Mouse (Mus musculus) frontal cortex, postnatal 14 days (tissue): Measurements from ENCODE around the gene Fgfrl1.

Experiments
- DNase-seq, 2 experiments: peaks; one replicate each; pipeline ENCODE4 v3.0.0; 2022; ENCODE audit warnings: low spot score in 2 of 2

Fgfrl1 gene

DNA sequence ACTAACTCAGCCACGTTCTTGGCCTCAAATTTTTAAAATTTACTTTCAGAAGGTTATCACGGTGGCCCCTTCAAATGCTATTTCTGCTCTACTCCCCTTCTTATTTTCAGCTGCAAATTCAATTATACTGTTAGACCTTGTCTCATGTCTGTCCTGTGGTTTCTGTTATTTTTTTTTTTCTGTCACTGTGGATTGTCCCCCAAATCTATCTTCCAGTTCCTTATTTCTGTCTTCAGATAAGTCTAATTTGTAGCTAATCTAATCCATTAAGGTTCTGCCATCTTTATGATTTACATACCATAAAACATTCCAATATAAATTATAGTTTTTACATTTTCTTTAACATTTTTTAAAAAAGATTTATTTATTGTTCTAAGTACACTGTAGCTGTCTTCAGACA is 24.8 kb upstream of the Fgfrl1 start:
- no peak for DNase-seq

DNA sequence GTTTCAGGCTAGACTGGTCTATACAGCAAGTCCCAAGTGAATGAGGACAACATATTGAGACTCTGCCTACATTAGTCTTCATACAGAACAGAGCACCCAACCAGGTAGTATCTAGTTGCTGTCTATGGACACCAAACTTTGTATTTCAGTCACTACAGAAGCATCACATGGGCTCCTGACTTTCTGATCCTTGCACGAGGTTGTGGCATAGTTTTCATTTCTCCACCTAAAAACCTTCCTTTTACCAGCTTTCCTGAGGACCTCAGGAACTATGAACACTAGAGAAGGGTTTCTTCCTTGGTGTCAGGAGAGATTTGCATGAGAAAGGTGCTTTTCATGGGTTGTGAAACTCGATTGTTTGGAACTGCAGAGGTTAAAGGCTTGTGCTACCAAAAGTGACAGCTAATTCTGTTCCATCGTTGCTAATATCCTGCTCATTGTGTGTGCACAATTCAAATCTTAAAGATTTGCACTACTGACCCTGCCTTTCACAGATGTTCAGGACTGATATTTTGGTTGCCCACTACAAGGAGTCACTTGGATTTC is 23.7 kb upstream of the Fgfrl1 start:
- no peak for DNase-seq

DNA sequence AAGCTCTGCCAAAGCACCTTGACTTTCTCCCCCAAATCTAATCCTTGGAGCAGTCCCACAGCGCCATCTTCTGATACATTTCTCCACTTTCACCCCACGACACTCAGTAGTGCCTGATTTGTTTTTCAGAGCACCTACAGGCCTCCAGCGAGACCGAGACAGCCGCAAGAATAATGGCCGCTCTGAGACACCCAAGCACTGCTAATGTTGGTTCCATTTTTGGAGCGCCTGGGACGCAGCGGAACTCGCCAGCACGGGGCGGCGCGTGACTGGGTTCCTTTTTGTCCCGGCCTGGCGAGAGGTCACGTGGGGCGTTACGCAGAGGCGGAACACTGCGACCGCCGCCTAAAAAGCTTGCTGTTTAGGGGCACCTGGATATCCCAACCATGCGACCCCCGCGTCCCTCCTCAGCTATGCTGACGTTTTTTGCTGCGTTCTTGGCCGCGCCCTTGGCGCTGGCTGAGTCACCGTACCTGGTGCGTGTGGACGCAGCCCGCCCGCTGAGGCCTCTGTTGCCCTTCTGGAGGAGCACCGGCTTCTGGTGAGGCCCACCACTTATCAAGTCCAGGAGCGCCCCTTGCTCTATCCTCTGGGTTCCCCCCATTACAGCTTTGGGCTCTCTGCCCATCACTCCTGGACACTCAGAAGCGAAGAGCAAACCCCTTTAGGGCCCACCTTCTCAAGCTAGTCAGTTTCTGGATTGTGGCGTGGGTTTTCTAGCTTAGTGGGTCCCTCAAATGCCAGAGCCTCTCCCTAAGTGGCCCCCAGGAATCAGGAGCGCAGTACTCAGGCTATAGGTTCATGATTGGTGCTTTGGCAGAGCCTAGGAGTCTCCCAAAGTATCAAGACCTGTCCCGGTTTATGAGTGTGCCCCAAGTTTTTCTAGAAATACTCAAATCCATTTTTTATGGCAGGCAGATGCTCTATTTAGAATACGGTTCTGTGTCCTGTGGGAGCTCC is 22.9 kb upstream of the Fgfrl1 start, which contains the start of gene Dgkq:
Dgkq (minus strand) TSS at position 696 of the 960 bp plus-strand sequence.
- DNase-seq: peak; percentile 81 to 82

DNA sequence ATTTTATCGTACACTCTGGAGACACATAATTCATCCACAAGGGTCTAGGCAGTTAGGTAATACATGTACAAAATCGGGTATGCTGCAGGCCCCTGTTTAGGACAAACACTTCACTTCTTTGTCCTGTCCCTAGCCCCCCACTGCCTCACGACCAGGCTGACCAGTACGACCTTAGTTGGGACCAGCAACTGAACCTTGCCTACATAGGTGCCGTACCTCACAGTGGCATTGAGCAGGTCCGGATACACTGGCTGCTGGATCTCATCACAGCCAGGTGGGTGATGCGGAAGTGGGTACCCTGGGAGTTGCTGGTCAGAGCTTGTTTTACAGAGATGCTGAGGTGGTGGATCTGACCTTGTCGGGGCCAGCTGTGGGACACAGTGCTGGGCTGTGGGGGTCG is 22.2 kb upstream of the Fgfrl1 start:
- DNase-seq: no peak

DNA sequence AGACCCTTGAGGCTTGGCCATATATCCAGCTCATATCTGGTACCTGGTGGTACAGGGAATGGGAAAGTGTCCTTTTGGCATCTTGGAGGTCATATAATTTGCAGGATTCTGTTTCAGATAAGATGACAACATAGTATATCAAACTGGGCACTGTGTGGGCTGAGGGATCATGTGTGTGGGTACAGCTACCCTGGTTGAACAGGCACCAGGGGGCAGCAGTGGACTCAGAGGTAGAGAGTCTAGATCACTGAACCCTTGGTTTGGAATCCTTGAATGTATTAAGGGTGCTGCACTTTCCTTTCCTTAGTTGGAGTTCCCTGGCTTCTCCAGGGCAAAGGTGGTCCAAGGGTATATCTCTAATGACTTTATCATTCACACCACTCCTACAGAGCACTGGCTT is 21.4 kb upstream of the Fgfrl1 start:
- DNase-seq: no peak

DNA sequence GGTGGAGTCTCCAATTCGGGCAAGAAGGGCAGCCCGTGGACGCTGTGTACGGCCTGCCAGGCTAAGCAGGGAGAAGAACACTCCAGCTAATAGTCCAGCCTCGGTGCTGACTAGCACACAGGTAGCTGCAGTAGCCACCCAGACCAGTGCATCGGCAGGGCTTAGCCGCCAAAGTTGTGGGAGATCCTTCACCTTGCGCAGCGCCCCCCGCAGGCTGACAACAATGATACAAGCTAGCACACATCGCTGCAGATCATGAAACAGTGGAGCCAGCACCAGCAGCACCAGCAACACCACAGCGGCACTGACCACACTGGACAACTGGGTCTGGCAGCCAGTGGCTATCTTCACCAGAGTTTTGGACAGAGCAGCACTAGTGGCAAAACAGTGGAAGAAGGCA is 20.4 kb upstream of the Fgfrl1 start:
- DNase-seq: no peak

DNA sequence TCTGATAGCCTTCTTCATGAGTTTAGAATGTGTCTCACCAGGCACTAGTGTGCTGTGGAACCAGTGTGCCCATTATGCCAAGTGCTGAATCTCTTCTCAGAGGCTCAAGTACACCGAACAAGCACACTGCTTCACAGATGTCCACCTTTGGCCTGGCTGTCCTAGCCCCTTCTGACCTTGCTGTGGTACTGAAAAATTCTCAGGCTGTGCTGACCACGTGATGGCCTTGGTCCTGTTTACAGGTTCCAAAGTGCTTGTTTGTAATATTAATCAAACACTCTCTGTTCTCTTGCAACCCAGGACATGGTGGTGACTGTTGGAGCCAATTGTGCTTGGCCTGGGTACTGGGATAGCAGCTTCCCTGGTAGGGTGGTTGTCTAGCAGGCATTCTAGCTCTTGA is 17.6 kb upstream of the Fgfrl1 start:
- DNase-seq: no peak

DNA sequence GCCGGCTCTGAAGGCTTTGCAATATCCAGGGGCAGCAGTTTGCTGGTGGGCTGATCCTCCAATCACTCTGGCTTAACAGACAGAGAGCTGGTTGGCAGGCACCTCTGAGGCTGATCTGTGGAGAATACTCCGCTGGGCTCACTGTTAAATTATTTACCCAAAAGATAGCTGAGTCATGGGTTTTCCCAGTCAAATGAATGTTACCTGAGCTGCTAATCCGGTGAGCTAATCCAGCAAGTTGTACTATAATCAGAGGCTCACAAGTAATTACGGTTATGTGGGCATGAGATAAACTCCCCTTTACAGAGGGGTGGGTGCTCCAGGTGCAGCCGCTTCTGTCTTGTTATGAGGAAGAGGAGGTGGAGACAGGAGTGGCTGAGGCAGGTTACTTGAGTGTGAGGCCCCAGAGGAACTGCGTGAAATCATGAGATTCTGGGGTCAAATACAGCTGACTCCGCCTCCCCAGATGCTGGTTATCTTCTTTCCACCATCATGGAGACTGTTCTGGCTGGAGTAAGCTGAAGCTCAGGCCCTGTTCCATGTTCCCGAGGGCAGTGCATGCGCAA is 16.8 kb upstream of the Fgfrl1 start, which contains the start of gene Slc26a1:
Slc26a1 (minus strand) TSS at position 319 of the 566 bp plus-strand sequence.
- no peak for DNase-seq

DNA sequence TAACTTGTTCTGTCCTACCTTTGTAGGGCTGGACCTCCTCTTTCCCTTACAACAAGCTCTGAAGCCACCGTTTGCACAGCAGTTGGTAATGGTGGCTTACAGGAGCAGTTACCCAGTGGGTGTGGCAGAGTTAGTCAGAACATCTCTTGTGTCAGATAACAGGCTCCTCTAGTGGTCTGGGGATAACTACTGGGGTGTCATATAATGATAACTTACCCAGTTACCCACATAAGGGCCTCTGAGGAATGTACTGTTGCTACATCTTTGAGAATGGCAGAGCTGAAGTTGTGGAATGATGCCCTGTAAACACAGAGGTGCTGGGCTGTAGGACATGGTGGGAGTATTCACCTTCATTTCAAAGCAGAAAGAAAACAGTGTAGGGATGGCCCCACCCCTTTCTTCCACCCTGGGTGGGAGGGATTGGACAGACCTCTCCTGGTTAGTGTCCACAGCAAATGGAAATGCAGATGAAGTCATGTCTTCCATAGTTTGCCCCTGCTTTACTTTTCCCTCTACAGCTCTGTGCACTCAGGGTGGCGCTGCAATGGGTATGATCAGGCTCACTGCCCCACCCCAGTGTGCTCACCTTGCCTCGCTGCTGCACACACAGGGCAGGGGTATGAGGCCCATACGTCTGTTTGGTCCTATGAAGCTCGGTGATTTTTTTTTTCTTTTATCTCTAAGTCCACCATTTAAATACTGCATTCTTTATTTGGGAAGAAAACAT is 15.2 kb upstream of the Fgfrl1 start:
- DNase-seq: peak in 1 of 2 experiments; percentile 31

DNA sequence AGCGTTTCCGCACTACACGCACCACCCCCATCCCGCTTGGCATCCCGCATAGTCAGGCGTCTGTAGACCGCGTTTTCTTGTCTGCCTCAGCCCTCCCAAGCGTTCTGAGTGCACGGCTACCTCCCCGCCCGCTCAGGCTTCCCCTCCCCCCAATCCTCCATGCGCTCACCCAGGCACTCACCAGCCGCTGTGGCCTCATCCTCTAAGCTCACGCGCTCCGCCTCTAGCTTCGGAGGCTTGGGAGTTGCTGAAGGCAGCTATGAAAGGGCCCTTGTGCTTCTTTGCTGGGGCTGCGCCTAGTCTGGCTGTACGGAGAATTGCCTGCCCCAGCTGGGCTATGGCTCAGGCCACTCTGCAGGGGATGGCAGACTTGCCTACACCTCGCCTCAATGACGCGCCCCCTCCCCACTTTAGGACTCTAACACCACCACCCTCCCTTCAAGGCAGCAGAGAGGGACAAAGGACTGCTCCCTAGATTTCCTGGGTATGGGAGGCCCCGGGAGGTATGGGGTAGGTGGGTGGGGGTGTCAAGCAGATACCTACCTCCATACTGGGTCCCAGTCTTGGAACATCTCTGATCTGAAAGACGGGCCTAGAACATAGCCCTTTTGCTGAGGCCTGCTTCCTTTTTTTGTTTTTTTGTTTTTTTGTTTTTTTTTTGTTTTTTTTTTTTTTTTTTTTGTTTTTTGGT is 14.4 kb upstream of the Fgfrl1 start:
- DNase-seq: peak; percentile 76 to 81

DNA sequence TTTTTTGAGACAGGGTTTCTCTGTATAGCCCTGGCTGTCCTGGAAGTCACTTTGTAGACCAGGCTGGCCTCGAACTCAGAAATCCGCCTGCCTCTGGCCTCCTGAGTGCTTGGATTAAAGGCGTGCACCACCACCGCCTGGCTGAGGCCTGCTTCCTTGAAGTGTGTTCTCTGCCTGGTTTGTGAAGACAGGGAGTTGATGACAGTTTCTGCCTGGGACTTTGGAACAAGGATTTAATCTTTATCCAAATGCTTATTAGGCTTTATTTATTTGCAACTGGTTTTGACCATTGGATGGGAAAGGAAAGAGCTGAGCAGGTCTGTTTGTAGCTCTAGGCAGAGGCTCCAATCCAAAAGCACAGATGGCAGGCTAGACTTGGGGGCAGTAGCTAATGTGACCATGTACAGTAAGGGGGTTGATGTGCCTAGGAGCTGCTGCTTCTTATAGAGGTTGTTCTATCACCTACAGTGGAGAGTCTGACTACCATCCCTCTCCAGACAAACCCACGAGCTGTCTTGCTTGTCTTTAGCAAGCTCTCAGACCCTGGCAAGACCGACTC is 13.8 kb upstream of the Fgfrl1 start:
- DNase-seq: no peak

DNA sequence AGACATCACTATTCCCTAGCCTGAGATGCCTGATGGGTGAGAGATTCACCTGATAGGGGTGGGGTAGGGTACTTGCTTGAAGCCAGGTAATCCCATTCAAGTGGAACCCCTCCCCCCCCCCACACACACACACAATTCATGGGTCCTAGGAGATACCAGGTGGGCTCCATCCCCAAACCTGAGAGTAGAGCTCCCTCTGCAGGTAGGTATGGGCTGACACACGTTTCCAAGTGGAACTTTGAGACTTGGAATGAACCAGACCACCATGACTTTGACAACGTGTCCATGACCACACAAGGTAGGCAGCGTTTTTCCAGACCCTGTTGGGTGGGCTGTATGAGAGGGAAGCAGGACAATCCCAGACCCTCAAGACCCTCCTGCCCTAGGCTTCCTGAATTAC is 12.3 kb upstream of the Fgfrl1 start:
- DNase-seq: no peak

DNA sequence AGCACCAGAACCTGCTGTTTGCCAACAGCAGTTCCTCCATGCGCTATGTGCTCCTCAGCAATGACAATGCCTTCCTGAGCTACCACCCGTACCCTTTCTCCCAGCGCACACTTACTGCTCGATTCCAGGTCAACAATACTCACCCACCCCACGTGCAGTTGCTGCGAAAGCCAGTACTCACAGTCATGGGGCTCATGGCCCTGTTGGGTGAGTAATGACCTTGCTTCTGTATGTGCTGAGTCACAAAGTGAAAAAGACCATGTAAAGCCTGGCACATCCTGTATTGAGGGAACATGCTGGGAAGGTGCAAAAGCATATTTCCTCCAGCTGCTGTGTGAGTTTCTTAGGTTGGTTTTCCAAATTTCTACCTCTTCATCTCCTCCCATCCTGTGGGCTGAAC is 11.3 kb upstream of the Fgfrl1 start:
- no peak for DNase-seq

DNA sequence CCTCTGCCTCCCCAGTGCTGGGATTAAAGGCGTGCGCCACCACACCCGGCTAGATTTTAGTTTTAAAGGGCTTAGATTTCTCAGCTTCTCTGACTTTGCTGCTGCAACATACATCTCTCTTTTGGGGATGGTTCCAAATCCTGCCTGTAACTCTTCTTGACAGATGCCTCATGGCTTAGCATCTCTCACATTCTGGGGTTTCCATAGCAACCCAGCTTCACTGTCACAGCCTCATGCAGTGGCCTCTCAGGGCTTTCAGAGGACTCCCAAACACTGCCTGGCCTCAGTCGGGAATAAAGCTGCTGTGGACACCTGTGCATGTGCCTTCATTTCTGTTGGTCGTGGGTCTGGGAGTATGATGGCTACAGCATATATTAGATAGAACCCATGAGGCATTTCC is 3.1 kb upstream of the Fgfrl1 start:
- DNase-seq: no peak

DNA sequence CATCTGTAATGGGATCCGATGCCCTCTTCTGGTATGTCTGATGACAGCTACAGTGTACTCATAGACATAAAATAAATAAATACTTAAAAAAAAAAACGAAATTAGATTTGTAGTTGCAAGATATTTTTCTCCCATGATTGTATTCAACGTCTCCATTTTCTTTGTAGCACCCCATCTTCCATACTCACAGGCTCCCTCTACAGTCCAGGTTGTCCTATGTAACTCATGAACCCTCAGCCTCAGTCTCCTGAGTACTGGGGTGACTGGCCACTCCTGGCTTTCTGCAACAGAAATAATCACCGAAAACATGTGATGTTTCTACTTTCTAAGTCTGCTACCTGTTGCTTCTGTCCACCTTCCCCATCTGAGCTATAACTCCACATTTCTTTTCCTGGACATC is 1.0 kb upstream of the Fgfrl1 start:
- no peak for DNase-seq

DNA sequence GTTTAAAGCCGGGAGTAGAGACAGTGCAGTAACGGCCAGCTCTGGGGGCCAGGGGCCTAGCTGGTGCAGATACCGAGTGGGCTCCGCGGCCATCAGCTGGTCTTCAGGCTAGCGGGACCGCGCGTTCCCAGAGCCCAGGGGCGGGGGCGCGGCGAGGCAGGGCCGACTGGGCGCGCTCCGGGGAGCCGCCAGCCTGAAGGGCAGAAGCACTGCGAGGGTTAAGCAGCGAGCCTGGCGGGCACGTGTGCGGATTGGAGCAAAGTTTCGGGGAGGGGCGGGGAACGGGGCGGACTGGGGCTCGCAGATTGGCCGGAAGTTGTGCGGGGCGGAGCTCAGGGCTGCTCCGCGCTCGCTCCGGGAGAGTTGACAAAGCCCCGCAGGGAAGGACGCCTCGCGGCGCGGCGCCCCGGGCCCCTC is 1.7 kb downstream of the Fgfrl1 start:
- peak in 1 of 2 experiments; percentile 65 for DNase-seq

DNA sequence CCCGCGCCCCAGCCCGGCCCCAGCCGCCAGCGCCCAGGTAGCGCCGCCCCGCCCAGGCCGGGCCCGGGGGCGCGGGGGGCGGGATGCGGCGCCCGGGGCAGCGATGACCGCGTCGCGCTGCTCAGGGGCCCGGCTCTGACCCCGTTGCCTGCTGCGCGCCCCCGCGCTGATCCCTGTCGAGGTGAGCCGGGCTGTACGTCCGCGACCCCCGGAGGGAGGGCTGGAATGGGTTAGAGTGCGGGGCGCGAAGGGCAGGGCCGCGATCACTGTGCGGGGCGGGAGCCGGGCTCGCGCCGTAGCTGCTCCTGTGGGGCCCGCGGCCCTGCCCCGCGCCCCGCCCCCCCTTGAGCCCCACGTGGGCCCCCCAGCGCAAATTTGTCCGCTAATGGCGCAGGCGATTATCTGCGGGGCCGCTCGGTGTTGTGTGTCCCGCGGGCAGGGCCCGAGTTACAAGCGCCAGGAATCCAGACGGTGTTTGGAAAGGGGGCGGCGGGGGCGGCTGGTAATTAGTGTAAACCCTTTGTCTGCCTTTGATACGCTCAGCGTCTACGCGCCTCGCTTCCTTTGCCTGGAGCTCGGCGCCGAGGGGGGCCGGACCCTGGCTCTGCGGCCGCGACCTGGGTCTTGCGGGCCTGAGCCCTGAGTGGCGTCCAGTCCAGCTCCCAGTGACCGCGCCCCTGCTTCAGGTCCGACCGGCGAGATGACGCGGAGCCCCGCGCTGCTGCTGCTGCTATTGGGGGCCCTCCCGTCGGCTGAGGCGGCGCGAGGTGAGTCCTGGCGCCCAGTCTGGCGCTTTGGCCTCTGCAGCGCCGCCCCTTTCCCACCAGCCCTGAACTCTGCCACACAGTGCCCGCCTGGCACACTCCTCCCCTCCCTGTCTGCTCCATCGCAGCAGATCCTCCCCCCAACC is 2.4 kb downstream of the Fgfrl1 start:
- DNase-seq: no peak

DNA sequence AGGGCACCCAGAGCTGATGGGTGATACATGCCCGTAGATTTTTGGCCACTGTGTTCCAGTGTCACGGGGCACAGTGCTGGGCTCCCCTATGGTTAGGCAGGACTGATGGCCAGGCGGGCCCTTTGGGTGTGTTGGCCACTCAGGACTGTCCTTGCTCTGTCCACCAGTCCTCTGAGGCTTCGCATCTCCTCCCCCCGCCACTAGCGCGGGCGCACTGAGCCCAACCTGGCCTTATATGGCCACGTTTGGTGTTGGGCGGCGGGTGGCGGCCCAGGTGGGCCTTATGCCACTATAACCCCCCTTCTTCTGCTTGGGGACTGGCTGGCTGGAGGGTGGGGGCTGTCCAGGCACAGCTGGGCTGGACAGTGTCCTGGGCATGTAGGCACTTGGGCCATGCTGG is 3.7 kb downstream of the Fgfrl1 start:
- DNase-seq: no peak

DNA sequence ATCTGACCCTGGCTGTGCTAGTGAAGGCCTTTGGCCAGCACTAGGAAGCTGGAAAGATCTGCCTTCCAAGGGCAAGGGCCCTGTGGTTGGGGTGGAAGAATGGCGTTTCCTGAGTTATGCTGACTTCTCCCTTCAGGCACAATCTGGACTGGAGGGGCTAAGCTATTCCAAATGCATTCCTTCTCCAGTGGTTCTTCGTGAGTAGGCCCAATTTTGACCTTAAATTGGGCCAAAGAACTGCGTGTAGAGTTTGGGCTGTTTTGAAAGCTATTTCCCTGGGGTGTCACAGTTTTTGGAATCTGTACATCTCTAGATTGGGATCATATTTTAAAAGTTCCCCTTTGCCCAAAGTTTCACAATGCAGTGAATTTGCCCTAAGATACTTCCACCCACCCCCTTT is 4.4 kb downstream of the Fgfrl1 start:
- no peak for DNase-seq

DNA sequence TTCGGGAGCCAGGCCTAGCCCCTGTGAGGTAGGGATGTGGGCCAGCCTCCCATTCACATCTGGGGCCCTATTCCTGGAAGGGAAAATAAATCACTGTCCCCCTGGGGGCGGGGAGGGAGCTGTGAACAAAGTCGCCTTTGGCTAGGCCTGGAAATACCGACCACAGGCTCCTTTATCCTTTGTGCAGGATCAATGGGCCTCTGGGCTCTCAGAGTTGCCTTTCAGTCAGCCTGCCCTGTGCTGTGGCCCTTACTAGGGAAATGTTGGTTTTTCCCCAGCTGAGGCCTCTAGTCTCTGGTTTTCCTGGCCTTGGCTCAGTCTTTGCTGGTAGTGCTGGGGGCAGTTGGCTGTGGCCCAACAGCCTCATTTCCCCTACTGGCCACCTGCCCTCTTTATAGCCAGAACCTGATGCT is 5.2 kb downstream of the Fgfrl1 start:
- DNase-seq: peak; percentile 55 to 62
